Mouse (Mus musculus) T-helper 17 cell (primary cell): ENCODE data around the gene Endod1.

Source experiments
- in situ Hi-C, 2 experiments: fragments of 300-600 bp; cut with MboI, MseI; formaldehyde crosslinking; loops; 1 replicate in 1 of 2; 2 replicates in 1 of 2; pipeline ENCODE4 v1.15.1; 2025; ENCODE audit warnings: high pct_unique_total_duplicates in 2 of 2

Endod1 gene

DNA sequence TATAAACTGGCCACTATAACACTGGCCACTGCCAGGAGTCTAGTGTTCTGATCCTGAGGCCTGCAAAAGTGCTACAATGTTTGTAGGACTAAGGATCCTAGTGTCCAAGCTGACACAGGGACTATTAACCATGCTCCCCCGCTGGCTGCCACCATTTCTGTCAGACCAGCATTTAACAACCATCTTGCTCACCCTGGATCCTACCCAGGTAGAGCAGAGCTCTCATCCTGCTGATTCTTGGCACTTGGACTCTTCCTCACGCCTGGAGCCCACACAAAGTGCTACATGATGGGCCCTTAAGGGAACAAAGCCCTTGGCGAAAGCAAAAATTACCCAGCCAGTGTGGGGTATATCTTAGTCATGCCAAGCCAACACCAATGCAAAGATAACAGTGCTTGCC, 44.4 kb downstream of the Endod1 start:
- in situ Hi-C loops = loop anchor here in 1 of 2 experiments (25.0 kb wide), 1 partner anchor 1100 kb away; the partner anchor contains the start of genes Ccdc82 and Jrkl

DNA sequence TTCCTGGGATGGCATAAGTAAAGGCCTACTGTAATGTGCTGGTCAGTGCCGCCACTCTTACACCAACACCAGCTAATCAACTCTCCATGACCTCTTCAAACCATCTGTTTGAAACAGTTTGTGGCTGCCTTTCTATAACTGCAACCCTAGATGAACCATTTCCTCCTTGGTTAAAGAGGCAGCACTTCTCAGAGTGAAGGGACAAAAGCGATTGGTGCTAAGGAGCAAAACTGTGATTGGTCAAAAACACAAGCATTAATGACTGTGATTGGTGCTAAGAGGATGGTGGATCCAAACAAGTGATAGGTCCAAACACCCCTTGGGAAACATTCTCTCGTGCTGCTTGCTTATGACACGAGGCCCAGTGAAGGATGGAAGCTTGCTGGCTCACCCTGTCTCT, 45.5 kb downstream of the Endod1 start:
- in situ Hi-C loops = loop anchor here in 1 of 2 experiments (25.0 kb wide), 1 partner anchor 1099 kb away; the partner anchor contains the start of genes Ccdc82 and Jrkl

DNA sequence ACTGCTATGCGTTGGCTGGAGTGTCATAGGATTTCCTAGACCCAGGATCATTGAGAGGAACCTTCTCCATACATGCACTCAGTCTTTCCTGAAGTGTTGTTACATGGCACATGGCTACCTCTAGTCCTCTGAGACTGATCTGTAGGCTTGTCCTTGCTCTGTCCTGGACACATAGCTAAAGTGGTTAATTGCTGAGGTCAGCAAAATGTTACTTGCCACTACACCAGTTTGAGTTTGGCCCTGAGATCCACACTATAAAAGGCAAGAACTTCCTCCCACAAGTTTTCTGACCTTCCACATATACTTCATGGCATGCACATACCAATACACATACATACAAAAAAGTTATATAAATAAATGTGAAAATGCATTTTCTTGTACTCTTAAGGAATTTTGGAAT, 64.7 kb downstream of the Endod1 start:
- in situ Hi-C loops = no loop called here

DNA sequence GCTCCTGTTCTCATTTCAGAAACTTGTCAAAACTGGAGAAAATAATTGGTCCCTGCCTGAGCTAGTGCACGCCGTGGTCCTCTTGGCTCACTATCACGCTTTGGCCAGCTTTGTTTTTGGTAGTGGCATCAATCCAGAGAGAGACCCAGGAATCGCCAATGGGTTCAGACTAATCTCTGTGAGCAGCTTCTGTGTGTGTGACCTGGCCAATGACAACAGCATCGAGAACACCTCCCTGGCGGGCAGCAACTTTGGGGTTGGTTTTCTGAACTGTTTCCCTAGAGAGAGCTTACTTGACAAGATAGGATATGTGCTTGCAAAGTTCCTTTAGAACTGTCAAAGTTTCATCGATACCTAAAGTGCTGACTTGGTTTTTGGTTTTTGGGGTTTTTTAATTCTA, 66.8 kb downstream of the Endod1 start:
- in situ Hi-C loops = no loop called here

DNA sequence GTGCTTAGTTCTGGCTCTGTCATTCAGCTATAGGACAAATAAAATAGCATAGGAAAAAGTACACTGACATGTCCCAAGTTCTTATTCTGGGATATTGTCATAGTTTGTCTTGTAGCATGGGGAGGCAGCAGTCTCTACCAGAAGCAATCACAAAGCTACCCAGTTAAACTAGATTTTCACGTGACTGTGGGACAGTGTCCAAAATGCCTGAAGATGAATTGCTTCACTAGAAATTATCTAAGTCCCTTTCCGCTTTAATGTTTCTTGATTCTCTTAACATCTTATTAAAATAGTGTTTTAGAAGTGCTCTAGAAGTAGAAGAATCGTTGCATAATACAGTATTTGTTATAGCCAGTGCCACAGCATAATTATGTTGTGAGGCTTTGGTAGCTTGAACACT, 67.3 kb downstream of the Endod1 start:
- in situ Hi-C loops = no loop called here

DNA sequence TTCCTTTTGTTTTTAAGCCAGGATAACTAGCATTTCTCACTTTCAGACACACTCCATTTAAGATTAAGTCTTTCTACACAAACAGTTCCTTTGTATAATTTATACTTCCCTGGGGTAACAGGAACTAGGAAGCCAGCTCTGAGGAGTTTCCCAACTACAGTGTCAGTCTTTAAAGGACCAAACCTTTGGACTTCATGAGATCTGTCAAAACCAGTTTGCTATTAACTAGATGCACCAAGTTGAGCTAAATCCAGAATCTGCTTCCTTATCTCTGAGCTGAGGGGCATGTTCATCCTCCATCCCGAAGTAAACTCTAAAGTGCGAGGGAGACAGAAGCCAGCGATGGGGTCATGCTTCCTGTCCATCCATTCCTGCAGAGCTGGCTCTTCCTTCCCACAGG, 74.0 kb downstream of the Endod1 start:
- in situ Hi-C loops = no loop called here

DNA sequence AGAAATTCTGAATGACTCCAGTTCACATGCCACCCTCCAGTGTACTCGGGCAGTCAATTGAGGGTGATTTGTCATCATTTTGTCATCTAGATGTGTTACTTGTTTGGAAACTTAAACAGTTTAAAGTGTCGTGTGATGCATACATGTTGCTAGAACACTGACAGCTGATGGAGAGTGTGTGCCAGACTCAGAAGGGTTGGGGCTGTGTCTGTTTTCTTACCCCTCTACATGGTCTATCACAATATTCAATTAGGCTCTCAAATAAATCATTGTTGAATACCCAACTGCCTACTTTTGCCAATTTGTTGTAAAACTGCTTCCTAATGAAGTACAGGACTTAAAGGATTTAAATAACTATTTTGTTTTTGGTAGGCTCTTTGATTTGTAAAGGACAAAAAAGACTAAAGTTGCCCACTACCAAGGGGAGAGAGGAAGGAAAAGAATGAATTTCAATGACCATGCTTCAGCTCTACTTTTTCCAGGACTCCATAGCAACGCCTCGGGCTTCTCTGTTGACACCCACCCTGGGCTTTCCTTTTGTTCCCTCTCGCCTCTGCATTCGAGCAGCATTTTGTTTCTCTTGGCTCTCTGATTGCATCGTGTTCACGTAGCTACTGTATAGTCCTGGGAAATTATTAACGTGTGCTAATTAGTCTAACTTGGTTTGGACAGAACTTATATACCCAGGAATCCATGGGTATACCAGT, 76.9 kb downstream of the Endod1 start:
- in situ Hi-C loops = no loop called here
